Mouse (Mus musculus) left cerebral cortex, adult 18-20 months (tissue): ENCODE data around the gene Ifnar1. TPM values are rescaled to one million over a fixed set of nuclear protein-coding genes. Genes with fewer than 3 reads are reported as not detected.
"Not testable (repeated sequence)": the region's sequence is repeated elsewhere in the genome, so short reads cannot be mapped to it uniquely, and the experiment has no call there.

Source experiments
- DNase-seq, 2 experiments: peaks; one replicate each; pipeline ENCODE4 v3.0.0; 2021 to 2022; ENCODE audit warnings: low spot score in 2 of 2, mixed read lengths in 1 of 2
- total RNA-seq, 2 experiments: library from RNA; stranded (reverse); gene quantifications; 2 replicates each; pipeline ENCODE4 v1.2.3; 2021

Ifnar1 gene
- total RNA-seq, 2 experiments from 2014 or later: 41.7 to 53.2 TPM

- no peak for DNase-seq
Observed at GRCm38 (mm10) chr16:91496766-91497165, 11.7 kb downstream of the Ifnar1 start.

- no peak for DNase-seq
Observed at GRCm38 (mm10) chr16:91498041-91498440, 13.0 kb downstream of the Ifnar1 start.

GRCm38 (mm10) chr16:91504701-91505100 is 19.7 kb downstream of the Ifnar1 start:
- DNase-seq: no peak

GRCm38 (mm10) chr16:91505116-91505601 is 20.1 kb downstream of the Ifnar1 start:
- DNase-seq: no peak

GRCm38 (mm10) chr16:91506396-91506795 is 21.4 kb downstream of the Ifnar1 start:
- DNase-seq: no peak

GRCm38 (mm10) chr16:91512161-91512787 is 27.2 kb downstream of the Ifnar1 start:
- peak; percentile 80 to 91 for DNase-seq

- DNase-seq: no peak
Observed at GRCm38 (mm10) chr16:91513099-91513498, 28.1 kb downstream of the Ifnar1 start.

GRCm38 (mm10) chr16:91517020-91517419 is 32.0 kb downstream of the Ifnar1 start:
- no peak for DNase-seq

- DNase-seq: no peak
Observed at GRCm38 (mm10) chr16:91522040-91522439, 37.0 kb downstream of the Ifnar1 start.

- no peak for DNase-seq
Observed at GRCm38 (mm10) chr16:91522479-91523309, 37.7 kb downstream of the Ifnar1 start.

GRCm38 (mm10) chr16:91524206-91524605 is 39.2 kb downstream of the Ifnar1 start:
- no peak for DNase-seq

GRCm38 (mm10) chr16:91526274-91526673 is 41.2 kb downstream of the Ifnar1 start:
- no peak for DNase-seq

GRCm38 (mm10) chr16:91527051-91527450 is 42.0 kb downstream of the Ifnar1 start:
- no peak for DNase-seq

- DNase-seq: no peak
Observed at GRCm38 (mm10) chr16:91527500-91527899, 42.5 kb downstream of the Ifnar1 start.

- DNase-seq: no peak
Observed at GRCm38 (mm10) chr16:91528578-91528977, 43.5 kb downstream of the Ifnar1 start.

- DNase-seq: not testable (repeated sequence)
Observed at GRCm38 (mm10) chr16:91530830-91531229, 45.8 kb downstream of the Ifnar1 start.

GRCm38 (mm10) chr16:91531856-91532255 is 46.8 kb downstream of the Ifnar1 start:
- DNase-seq: no peak

GRCm38 (mm10) chr16:91532429-91532828 is 47.4 kb downstream of the Ifnar1 start:
- no peak for DNase-seq

GRCm38 (mm10) chr16:91533097-91534001 is 48.3 kb downstream of the Ifnar1 start:
- DNase-seq: no peak

- DNase-seq: peak; percentile 67 to 80
Observed at GRCm38 (mm10) chr16:91534477-91534876, 49.4 kb downstream of the Ifnar1 start.

GRCm38 (mm10) chr16:91534888-91535287 is 49.9 kb downstream of the Ifnar1 start:
- no peak for DNase-seq
